Mouse (Mus musculus) CH12.LX (cell line): ENCODE results near the gene Slbp. TPM values are rescaled to one million over a fixed set of nuclear protein-coding genes. Genes with fewer than 3 reads are reported as not detected.

Experiments used
- DNase-seq: peaks from one replicate; pipeline ENCODE4 v3.0.0-alpha.2; 2013; ENCODE audit errors: extremely low read depth
- H3K27ac ChIP-seq: 2 replicates; pipeline ENCODE4 v1.5.1; 2012; ENCODE audit warnings: low read depth, mild to moderate bottlenecking, control low read depth, moderate library complexity; ENCODE audit not compliant: insufficient read depth
- H3K27me3 ChIP-seq: replicated peaks from 2 replicates; pipeline ENCODE3; 2012; ENCODE audit warnings: inconsistent platforms
- H3K36me3 ChIP-seq, 2 experiments: replicated peaks in 1 of 2; 2 replicates each; pipeline versions ENCODE3 to v1.6.1; 2012; ENCODE audit warnings: inconsistent platforms in 1 of 2, low read length in 1 of 2, mild to moderate bottlenecking in 1 of 2, mixed read lengths in 1 of 2, moderate library complexity in 1 of 2; ENCODE audit not compliant: control insufficient read depth in 1 of 2, insufficient read depth in 1 of 2
- H3K4me1 ChIP-seq, 2 experiments: 2 replicates each; pipeline ENCODE4 v1.6.1; 2012; ENCODE audit warnings: inconsistent platforms in 1 of 2, moderate library complexity in 1 of 2; ENCODE audit not compliant: insufficient read depth in 2 of 2, control insufficient read depth in 1 of 2
- H3K4me2 ChIP-seq: 2 replicates; pipeline ENCODE4 v1.6.1; 2012; ENCODE audit warnings: low read depth, mild to moderate bottlenecking, control low read depth; ENCODE audit not compliant: poor library complexity, insufficient read depth, severe bottlenecking
- H3K4me3 ChIP-seq, 3 experiments: fragments of 150-350 bp in 1 of 3; sonication (generic) in 1 of 3; replicated peaks in 1 of 3; 2 replicates each; pipeline versions ENCODE3 to v1.5.1; 2011 to 2012; ENCODE audit warnings: low read depth in 2 of 3, low read length in 2 of 3, mild to moderate bottlenecking in 2 of 3, moderate library complexity in 2 of 3, control low read depth in 1 of 3, improper control_type of control experiment in 1 of 3, inconsistent platforms in 1 of 3, mixed read lengths in 1 of 3; ENCODE audit not compliant: poor library complexity in 1 of 3
- H3K79me2 ChIP-seq: replicated peaks from 2 replicates; pipeline ENCODE4 v1.6.1; 2012; ENCODE audit warnings: mild to moderate bottlenecking, moderate library complexity; ENCODE audit not compliant: control insufficient read depth, poor library complexity, insufficient read depth, severe bottlenecking; ENCODE audit errors: extremely low read depth
- H3K9ac ChIP-seq: 2 replicates; pipeline ENCODE4 v1.6.1; 2012; ENCODE audit warnings: low read depth, mild to moderate bottlenecking, control low read depth, moderate library complexity; ENCODE audit not compliant: insufficient read depth
- H3K9me3 ChIP-seq: replicated peaks from 2 replicates; pipeline ENCODE3; 2012; ENCODE audit warnings: low read length, inconsistent platforms, mixed read lengths
- BHLHE40 ChIP-seq: IDR thresholded peaks from 2 replicates; pipeline ENCODE4 v1.6.1; 2011; ENCODE audit warnings: mild to moderate bottlenecking, low read depth, low read length, improper control_type of control experiment
- CTCF ChIP-seq, 2 experiments: IDR thresholded peaks in 1 of 2; conservative IDR thresholded peaks in 1 of 2; 2 replicates each; pipeline ENCODE4 v1.5.1; 2011 to 2012; ENCODE audit warnings: low read depth in 2 of 2, low read length in 2 of 2, improper control_type of control experiment in 1 of 2, inconsistent platforms in 1 of 2, mild to moderate bottlenecking in 1 of 2, moderate library complexity in 1 of 2
- E2F4 ChIP-seq: IDR thresholded peaks from 2 replicates; pipeline ENCODE4 v1.6.1; 2011; ENCODE audit warnings: low read depth, low read length, improper control_type of control experiment; ENCODE audit not compliant: insufficient replicate concordance
- ELF1 ChIP-seq: IDR thresholded peaks from 2 replicates; pipeline ENCODE4 v1.6.1; 2014; ENCODE audit warnings: low read depth, mild to moderate bottlenecking, inconsistent platforms, low read length, improper control_type of control experiment
- ETS1 ChIP-seq: conservative IDR thresholded peaks from 2 replicates; pipeline ENCODE4 v1.6.1; 2012; ENCODE audit warnings: low read depth, mild to moderate bottlenecking, inconsistent platforms, low read length, improper control_type of control experiment, moderate library complexity
- GABPA ChIP-seq: IDR thresholded peaks from 2 replicates; pipeline ENCODE4 v1.6.1; 2012; ENCODE audit warnings: low read depth, low read length, improper control_type of control experiment, inconsistent platforms; ENCODE audit not compliant: insufficient replicate concordance
- HCFC1 ChIP-seq: IDR thresholded peaks from 2 replicates; pipeline ENCODE4 v1.6.1; 2012; ENCODE audit warnings: low read depth, mild to moderate bottlenecking, inconsistent platforms, low read length, improper control_type of control experiment
- IRF4 ChIP-seq: IDR thresholded peaks from 2 replicates; pipeline ENCODE4 v1.6.1; 2014; ENCODE audit warnings: low read depth, mild to moderate bottlenecking, inconsistent platforms, low read length, improper control_type of control experiment
- JUN ChIP-seq: IDR thresholded peaks from 2 replicates; pipeline ENCODE4 v1.6.1; 2011; ENCODE audit warnings: low read depth, mild to moderate bottlenecking, low read length, improper control_type of control experiment, moderate library complexity; ENCODE audit not compliant: insufficient read depth
- MAFK ChIP-seq: IDR thresholded peaks from 2 replicates; pipeline ENCODE4 v1.6.1; 2011; ENCODE audit warnings: low read length, improper control_type of control experiment; ENCODE audit not compliant: insufficient replicate concordance
- MAX ChIP-seq: IDR thresholded peaks from 2 replicates; pipeline ENCODE4 v1.6.1; 2011; ENCODE audit warnings: low read length, improper control_type of control experiment
- MAZ ChIP-seq: IDR thresholded peaks from 2 replicates; pipeline ENCODE4 v1.6.1; 2012; ENCODE audit warnings: low read depth, mild to moderate bottlenecking, inconsistent platforms, low read length, improper control_type of control experiment, moderate library complexity
- MXI1 ChIP-seq: IDR thresholded peaks from 2 replicates; pipeline ENCODE4 v1.6.1; 2011; ENCODE audit warnings: mild to moderate bottlenecking, low read depth, low read length, improper control_type of control experiment
- MYC ChIP-seq: IDR thresholded peaks from 2 replicates; pipeline ENCODE4 v1.6.1; 2011; ENCODE audit warnings: low read depth, mild to moderate bottlenecking, improper control_type of control experiment, low read length
- NELFE ChIP-seq: IDR thresholded peaks from 2 replicates; pipeline ENCODE4 v1.6.1; 2011; ENCODE audit warnings: low read depth, low read length, improper control_type of control experiment
- NRF1 ChIP-seq: IDR thresholded peaks from 2 replicates; pipeline ENCODE4 v1.6.1; 2014; ENCODE audit warnings: low read depth, mild to moderate bottlenecking, inconsistent platforms, low read length, improper control_type of control experiment, moderate library complexity
- PAX5 ChIP-seq: IDR thresholded peaks from 2 replicates; pipeline ENCODE4 v1.6.1; 2012; ENCODE audit warnings: low read length, inconsistent platforms, mixed read lengths
- POLR2AphosphoS2 ChIP-seq: IDR thresholded peaks from 2 replicates; pipeline ENCODE4 v1.6.1; 2011; ENCODE audit warnings: low read depth, low read length, improper control_type of control experiment
- RAD21 ChIP-seq: IDR thresholded peaks from 2 replicates; pipeline ENCODE4 v1.6.1; 2011; ENCODE audit warnings: low read depth, mild to moderate bottlenecking, low read length, improper control_type of control experiment, moderate library complexity
- SIN3A ChIP-seq: IDR thresholded peaks from 2 replicates; pipeline ENCODE4 v1.6.1; 2012; ENCODE audit warnings: low read length, improper control_type of control experiment, inconsistent platforms
- UBTF ChIP-seq: IDR thresholded peaks from 2 replicates; pipeline ENCODE4 v1.6.1; 2012; ENCODE audit warnings: low read depth, mild to moderate bottlenecking, inconsistent platforms, low read length, improper control_type of control experiment, moderate library complexity
- ZC3H11A ChIP-seq: IDR thresholded peaks from 2 replicates; pipeline ENCODE4 v1.6.1; 2012; ENCODE audit warnings: low read depth, mild to moderate bottlenecking, inconsistent platforms, low read length, improper control_type of control experiment
- ZMIZ1 ChIP-seq: IDR thresholded peaks from 2 replicates; pipeline ENCODE4 v1.6.1; 2012; ENCODE audit warnings: low read depth, mild to moderate bottlenecking, inconsistent platforms, low read length, improper control_type of control experiment
- ZNF384 ChIP-seq: IDR thresholded peaks from 2 replicates; pipeline ENCODE4 v1.6.1; 2012; ENCODE audit warnings: low read depth, low read length, improper control_type of control experiment, inconsistent platforms
- dilution Hi-C: fragments of 300-500 bp; cut with MboI; formaldehyde crosslinking; loops from 2 replicates; pipeline ENCODE4 v1.14.3; 2020; ENCODE audit warnings: low sequenced_read_pairs; ENCODE audit not compliant: extremely low pct_unique_long_range_greater_than_20kb, extremely low pct_ligation_motif_present
- in situ Hi-C: fragments of 300-500 bp; cut with MboI; formaldehyde crosslinking; loops from 3 replicates; pipeline ENCODE4 v1.14.3; 2019; ENCODE audit warnings: low sequenced_read_pairs, low pct_ligation_motif_present, low pct_unique_long_range_greater_than_20kb, mixed read lengths
- polyA plus RNA-seq: library from polyadenylated mRNA; unstranded; fragments of >175 nt; gene quantifications from 2 replicates; pipeline ENCODE4 v1.2.1, GENCODE M21; 2012; ENCODE audit warnings: low read depth; ENCODE audit not compliant: insufficient read length
- total RNA-seq, 2 experiments: library from RNA; depleted of rRNA; stranded (reverse); fragments of 300-350 nt in 1 of 2; fragments of >200 nt in 1 of 2; gene quantifications; 2 replicates each; pipeline ENCODE4 v1.2.3; 2012 to 2014

Gene Slbp
- total and polyA plus RNA-seq, 3 experiments, result 85.4 to 263 (median 117) TPM

DNA sequence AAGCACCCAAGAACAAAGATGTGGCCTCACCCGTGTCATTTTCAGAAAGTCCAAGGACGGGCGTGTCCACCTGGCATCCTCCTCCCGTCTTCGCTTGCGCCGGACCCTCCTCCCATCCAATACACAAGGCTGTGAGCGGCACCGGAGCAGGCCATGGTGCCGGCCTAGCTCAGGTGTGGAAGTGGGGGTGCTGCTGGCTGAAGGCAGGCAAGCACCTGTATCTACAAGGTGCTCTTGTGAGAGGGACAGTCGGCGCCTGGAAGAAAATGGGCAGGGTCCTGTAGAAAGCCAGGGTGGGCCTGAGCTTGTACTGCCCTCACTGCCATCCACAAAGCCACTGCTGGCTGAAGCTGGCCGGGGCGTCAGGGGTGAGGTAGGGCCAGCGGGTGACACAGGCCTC is 44.9 kb downstream of the Slbp start:
- peaks cover 0 to 4% of the 10 kb centered on the region in 2 experiments; a peak in 1 of 4 replicates for H3K4me1 ChIP-seq
- TF ChIP-seq ELF1, result no peak
- TF ChIP-seq ETS1, result no peak
- TF ChIP-seq NRF1, result no peak
- no peak for TF ChIP-seq POLR2AphosphoS2
- no peak for TF ChIP-seq BHLHE40
- no peak for TF ChIP-seq RAD21
- TF ChIP-seq MAZ, result no peak
- no peak for TF ChIP-seq MXI1
- TF ChIP-seq PAX5, result no peak
- no peak for TF ChIP-seq IRF4
- no peak for TF ChIP-seq ZNF384
- no peak for TF ChIP-seq HCFC1
- no peak for TF ChIP-seq MYC
- no peak for TF ChIP-seq NELFE
- TF ChIP-seq E2F4, result no peak
- no peak for TF ChIP-seq CTCF (conservative IDR thresholded peaks at IDR 0.05 in 1 of 2, IDR thresholded peaks at IDR 0.05 in 1 of 2; ENCODE audit: low read depth in 2 of 2, low read length in 2 of 2)
- TF ChIP-seq ZC3H11A, result no peak
- no peak for TF ChIP-seq UBTF
- no peak overlapping the region for H3K4me3 ChIP-seq
- no peak overlapping the region for H3K9ac ChIP-seq
- no peak for DNase-seq
- dilution Hi-C loops, result no loop called here
- H3K36me3 ChIP-seq, result peaks cover 66 to 95% of the 10 kb centered on the region in 2 experiments
- in situ Hi-C loops, result no loop called here
- no peaks in the 10 kb centered on the region for H3K27me3 ChIP-seq
- no peaks in the 10 kb centered on the region for H3K9me3 ChIP-seq
- no peaks in the 10 kb centered on the region for H3K79me2 ChIP-seq
- no peak overlapping the region for H3K27ac ChIP-seq
- no peak overlapping the region for H3K4me2 ChIP-seq

DNA sequence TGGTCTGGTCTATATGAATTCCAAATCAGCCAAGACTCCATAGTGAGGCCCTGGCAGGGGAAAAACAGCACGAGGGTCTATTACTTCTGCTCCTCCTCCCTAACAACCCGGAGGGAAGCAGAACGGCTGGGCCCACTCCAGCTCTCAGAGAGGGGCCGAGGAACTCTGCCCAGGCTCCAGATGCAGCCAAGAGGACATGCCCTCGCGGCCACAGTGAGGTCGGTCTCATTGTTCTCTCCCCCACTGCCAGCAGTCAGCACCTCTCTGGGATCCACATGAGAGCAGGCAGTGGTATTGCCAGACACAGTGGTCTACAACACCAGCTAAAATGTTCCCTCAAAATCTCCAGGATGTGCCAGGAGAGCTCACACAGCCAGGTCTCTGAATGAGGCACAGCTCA is 45.7 kb downstream of the Slbp start:
- Histone ChIP-seq H3K79me2 (no peaks in the 10 kb centered on the region), H3K4me2 (no peak overlapping the region), H3K4me3 (no peak overlapping the region), H3K27ac (no peak overlapping the region), H3K36me3 (peaks cover 63 to 95% of the 10 kb centered on the region in 2 experiments), H3K9me3 (no peaks in the 10 kb centered on the region), H3K27me3 (no peaks in the 10 kb centered on the region), H3K9ac (no peak overlapping the region), H3K4me1 (peaks cover 0 to 12% of the 10 kb centered on the region in 2 experiments; a peak in 1 of 4 replicates)
- dilution Hi-C loops, result no loop called here
- in situ Hi-C loops, result no loop called here
- no peak for DNase-seq
- TF ChIP-seq ZMIZ1 (no peak), HCFC1 (no peak), MAZ (no peak), JUN (no peak), MAFK (no peak), ELF1 (no peak), MYC (no peak), SIN3A (no peak), POLR2AphosphoS2 (no peak), MAX (no peak), BHLHE40 (no peak), RAD21 (no peak), PAX5 (no peak), GABPA (no peak), UBTF (no peak), E2F4 (no peak), MXI1 (no peak)
